Mouse (Mus musculus) midbrain, embryonic 15.5 days (tissue): ENCODE results near the gene Chtf18. TPM values are rescaled to one million over a fixed set of nuclear protein-coding genes. Genes with fewer than 3 reads are reported as not detected.
"Not testable (repeated sequence)": the region's sequence is repeated elsewhere in the genome, so short reads cannot be mapped to it uniquely, and the experiment has no call there.

Experiments
- ATAC-seq: fragments of 200-750 bp; cut with Nextera tagmentation; replicated peaks from 2 replicates; pipeline ENCODE4 v1.8.0; 2017; ENCODE audit warnings: moderate TSS enrichment
- H3K27ac ChIP-seq: fragments of 300-500 bp; sonication (generic); 2 replicates; pipeline ENCODE4 v1.5.1; 2015; ENCODE audit warnings: mild to moderate bottlenecking, inconsistent platforms
- H3K27me3 ChIP-seq: fragments of 300-500 bp; sonication (generic); replicated peaks from 2 replicates; pipeline ENCODE4 v1.6.1; 2015; ENCODE audit warnings: inconsistent platforms
- H3K36me3 ChIP-seq: fragments of 300-500 bp; sonication (generic); replicated peaks from 2 replicates; pipeline ENCODE4 v1.6.1; 2015; ENCODE audit warnings: inconsistent platforms
- H3K4me1 ChIP-seq: fragments of 300-500 bp; sonication (generic); 2 replicates; pipeline ENCODE4 v1.6.1; 2015; ENCODE audit warnings: inconsistent platforms
- H3K4me2 ChIP-seq: fragments of 300-500 bp; sonication (generic); 2 replicates; pipeline ENCODE4 v1.6.1; 2015; ENCODE audit warnings: inconsistent platforms, mild to moderate bottlenecking, moderate library complexity
- H3K4me3 ChIP-seq: fragments of 300-500 bp; sonication (generic); 2 replicates; pipeline ENCODE4 v1.5.1; 2015; ENCODE audit warnings: mild to moderate bottlenecking, inconsistent platforms
- H3K9ac ChIP-seq: fragments of 300-500 bp; sonication (generic); 2 replicates; pipeline ENCODE4 v1.6.1; 2015; ENCODE audit warnings: mild to moderate bottlenecking, inconsistent platforms
- H3K9me3 ChIP-seq: fragments of 300-500 bp; sonication (generic); 2 replicates; pipeline ENCODE4 v1.6.1; 2016; ENCODE audit warnings: inconsistent platforms
- WGBS: fragments of 180-500 bp; shearing (Covaris S2); methylation state at CpG from one replicate; pipeline ENCODE4 v1.1.7; 2015; ENCODE audit warnings: mixed read lengths; 5-methylcytosine and 5-hydroxymethylcytosine counted together
- polyA plus RNA-seq: library from polyadenylated mRNA; unstranded; fragments of >200 nt; fragmentation: Nextera tagmentation; extraction: Ambion mirVana; gene quantifications from 2 replicates; pipeline ENCODE4 v1.2.1, GENCODE M21; 2015

Gene Chtf18
- polyA plus RNA-seq, 1 experiment from 2014 or later, result 5.7 TPM

- 82% methylated on average over 4 of the region's 4 CpGs for WGBS
- no peak for ATAC-seq
- H3K27me3 ChIP-seq, result no peaks in the 10 kb centered on the region
- H3K9ac ChIP-seq, result no peak overlapping the region
- H3K27ac ChIP-seq, result no peak overlapping the region
- no peak overlapping the region for H3K4me3 ChIP-seq
- H3K36me3 ChIP-seq, result no peaks in the 10 kb centered on the region
- no peak overlapping the region for H3K4me2 ChIP-seq
- H3K9me3 ChIP-seq, result no peaks in the 10 kb centered on the region
- no peaks in the 10 kb centered on the region for H3K4me1 ChIP-seq
These were observed 27.9 kb upstream of the Chtf18 start for GRCm38 (mm10) chr17:25755086-25755485.

- 89% methylated on average over 9 of the region's 9 CpGs for WGBS
- Histone ChIP-seq H3K4me2 (no peak within 1 kb of the TSS), H3K9ac (no peak within 1 kb of the TSS), H3K4me3 (no peak within 1 kb of the TSS), H3K27ac (no peak within 1 kb of the TSS), H3K36me3 (no peaks in the 10 kb centered on the region), H3K9me3 (no peaks in the 10 kb centered on the region), H3K4me1 (no peaks in the 10 kb centered on the region), H3K27me3 (no peaks in the 10 kb centered on the region)
- ATAC-seq, result no peak
These were observed 27.0 kb upstream of the Chtf18 start, which contains the start of gene Msln for GRCm38 (mm10) chr17:25754241-25754640. Msln (minus strand) TSS chr17:25754378.

GRCm38 (mm10) chr17:25751446-25751845 is 24.2 kb upstream of the Chtf18 start:
- no peak overlapping the region for H3K27ac ChIP-seq
- no peaks in the 10 kb centered on the region for H3K4me1 ChIP-seq
- 46% methylated on average over 5 of the region's 5 CpGs for WGBS
- H3K4me2 ChIP-seq, result no peak overlapping the region
- no peaks in the 10 kb centered on the region for H3K9me3 ChIP-seq
- no peaks in the 10 kb centered on the region for H3K27me3 ChIP-seq
- H3K4me3 ChIP-seq, result no peak overlapping the region
- no peak overlapping the region for H3K9ac ChIP-seq
- H3K36me3 ChIP-seq, result no peaks in the 10 kb centered on the region
- no peak for ATAC-seq

- H3K4me1 ChIP-seq, result no peaks in the 10 kb centered on the region
- no peak overlapping the region for H3K27ac ChIP-seq
- H3K36me3 ChIP-seq, result no peaks in the 10 kb centered on the region
- H3K4me2 ChIP-seq, result no peak overlapping the region
- H3K9ac ChIP-seq, result no peak overlapping the region
- H3K4me3 ChIP-seq, result no peak overlapping the region
- H3K27me3 ChIP-seq, result no peaks in the 10 kb centered on the region
- 91% methylated on average over 6 of the region's 6 CpGs for WGBS
- no peak for ATAC-seq
- H3K9me3 ChIP-seq, result no peaks in the 10 kb centered on the region
These were observed 22.1 kb upstream of the Chtf18 start for GRCm38 (mm10) chr17:25749314-25749713.

GRCm38 (mm10) chr17:25748238-25748637 is 21.0 kb upstream of the Chtf18 start:
- Histone ChIP-seq H3K4me1 (no peaks in the 10 kb centered on the region), H3K4me2 (no peak overlapping the region), H3K9me3 (no peaks in the 10 kb centered on the region), H3K36me3 (no peaks in the 10 kb centered on the region), H3K27ac (no peak overlapping the region), H3K4me3 (no peak overlapping the region), H3K9ac (no peak overlapping the region), H3K27me3 (no peaks in the 10 kb centered on the region)
- no peak for ATAC-seq
- WGBS, result 92% methylated on average over 4 of the region's 4 CpGs

- Histone ChIP-seq H3K4me1 (no peaks in the 10 kb centered on the region), H3K36me3 (no peaks in the 10 kb centered on the region), H3K4me2 (no peak overlapping the region), H3K27ac (no peak overlapping the region), H3K9ac (no peak overlapping the region), H3K4me3 (no peak overlapping the region), H3K9me3 (no peaks in the 10 kb centered on the region), H3K27me3 (no peaks in the 10 kb centered on the region)
- ATAC-seq, result no peak
- WGBS, result 80% methylated on average over 10 of the region's 10 CpGs
These were observed 17.1 kb upstream of the Chtf18 start for GRCm38 (mm10) chr17:25744311-25744710.

- WGBS, result 89% methylated on average over 9 of the region's 9 CpGs
- Histone ChIP-seq H3K9me3 (no peaks in the 10 kb centered on the region), H3K36me3 (no peaks in the 10 kb centered on the region), H3K27me3 (no peaks in the 10 kb centered on the region), H3K4me1 (no peaks in the 10 kb centered on the region), H3K4me2 (no peak overlapping the region), H3K27ac (no peak overlapping the region), H3K4me3 (no peak overlapping the region), H3K9ac (no peak overlapping the region)
- no peak for ATAC-seq
These were observed 16.6 kb upstream of the Chtf18 start for GRCm38 (mm10) chr17:25743831-25744230.

GRCm38 (mm10) chr17:25741471-25741870 is 14.3 kb upstream of the Chtf18 start:
- not testable (repeated sequence) for ATAC-seq
- 70% methylated on average over 12 of the region's 12 CpGs for WGBS

GRCm38 (mm10) chr17:25738861-25739260 is 11.6 kb upstream of the Chtf18 start:
- Histone ChIP-seq H3K9me3 (no peaks in the 10 kb centered on the region), H3K27me3 (no peaks in the 10 kb centered on the region), H3K36me3 (no peaks in the 10 kb centered on the region), H3K27ac (no peak overlapping the region), H3K4me1 (no peaks in the 10 kb centered on the region), H3K4me2 (no peak overlapping the region), H3K4me3 (no peak overlapping the region), H3K9ac (no peak overlapping the region)
- 81% methylated on average over 7 of the region's 7 CpGs for WGBS
- no peak for ATAC-seq

More at GRCm38 (mm10) chr17:25741471-25741870, 14.3 kb upstream of the Chtf18 start:
- not testable (repeated sequence) for H3K4me2 ChIP-seq, H3K36me3 ChIP-seq, H3K27me3 ChIP-seq, H3K4me1 ChIP-seq, H3K27ac ChIP-seq, H3K9me3 ChIP-seq, H3K9ac ChIP-seq, H3K4me3 ChIP-seq

GRCm38 (mm10) chr17:25735745-25736144 is 8.5 kb upstream of the Chtf18 start, which contains the start of gene Mslnl:
Mslnl (plus strand) TSS chr17:25736042.
- Histone ChIP-seq H3K27me3 (no peaks in the 10 kb centered on the region), H3K4me1 (no peaks in the 10 kb centered on the region), H3K27ac (no peak within 1 kb of the TSS), H3K9ac (no peak within 1 kb of the TSS), H3K9me3 (no peaks in the 10 kb centered on the region), H3K4me2 (no peak within 1 kb of the TSS), H3K36me3 (no peaks in the 10 kb centered on the region), H3K4me3 (no peak within 1 kb of the TSS)
- no peak for ATAC-seq
- WGBS, result 64% methylated on average over 3 of the region's 3 CpGs

GRCm38 (mm10) chr17:25735246-25735645 is 8.0 kb upstream of the Chtf18 start:
- Histone ChIP-seq H3K4me2 (no peak overlapping the region), H3K36me3 (no peaks in the 10 kb centered on the region), H3K9ac (no peak overlapping the region), H3K4me3 (no peak overlapping the region), H3K4me1 (no peaks in the 10 kb centered on the region), H3K27ac (no peak overlapping the region), H3K27me3 (no peaks in the 10 kb centered on the region), H3K9me3 (no peaks in the 10 kb centered on the region)
- WGBS, result 80% methylated on average over 5 of the region's 5 CpGs
- no peak for ATAC-seq

GRCm38 (mm10) chr17:25732082-25732481 is 4.9 kb upstream of the Chtf18 start:
- Histone ChIP-seq H3K36me3 (no peaks in the 10 kb centered on the region; the same call in 1 of the 2 replicates), H3K4me3 (no peak overlapping the region), H3K27me3 (no peaks in the 10 kb centered on the region), H3K9ac (no peak overlapping the region), H3K27ac (no peak overlapping the region), H3K4me2 (no peak overlapping the region), H3K9me3 (no peaks in the 10 kb centered on the region), H3K4me1 (peaks cover 14% of the 10 kb centered on the region)
- no peak for ATAC-seq
- WGBS, result 14% methylated on average over 2 of the region's 2 CpGs

GRCm38 (mm10) chr17:25728009-25728270 is 721 bp upstream of the Chtf18 start:
- WGBS, result 29% methylated on average over 4 of the region's 4 CpGs
- Histone ChIP-seq H3K9ac (peak overlapping the region; percentile 66), H3K27me3 (no peaks in the 10 kb centered on the region), H3K9me3 (no peaks in the 10 kb centered on the region), H3K4me2 (peak overlapping the region; percentile 92), H3K4me3 (peak overlapping the region; percentile 70), H3K4me1 (peaks cover 23% of the 10 kb centered on the region), H3K36me3 (no peaks in the 10 kb centered on the region; the same call in 1 of the 2 replicates), H3K27ac (peak overlapping the region; percentile 60; the same call in 1 of the 2 replicates)
- ATAC-seq, result no peak; the same call in 1 of the 2 replicates
